Mouse (Mus musculus): ENCODE results near the gene Cog4.
"Not testable (repeated sequence)": the region's sequence is repeated elsewhere in the genome, so short reads cannot be mapped to it uniquely, and the experiment has no call there.

Cog4 gene

DNA sequence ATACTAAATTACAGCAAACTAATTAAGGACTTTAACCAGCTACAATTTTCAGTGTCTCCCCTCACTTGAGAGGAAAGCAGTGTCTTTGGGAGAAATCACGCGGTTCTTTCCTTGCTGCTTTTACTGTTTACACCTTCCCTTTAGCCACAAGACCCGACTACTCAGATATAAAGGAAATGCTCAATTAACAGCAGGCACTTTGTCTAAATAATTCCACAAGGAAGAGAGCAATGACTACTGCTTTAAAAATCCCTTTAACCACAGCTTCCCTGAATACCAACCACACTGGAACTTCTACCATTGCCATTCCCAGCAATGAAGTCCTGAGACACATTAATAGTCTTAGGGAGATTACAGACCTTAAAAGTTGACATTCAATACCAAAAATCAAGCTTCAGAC lies 17.9 kb upstream of the Cog4 start:
- DNase-seq (ENCODE audit: low read depth, low spot score): no peak

DNA sequence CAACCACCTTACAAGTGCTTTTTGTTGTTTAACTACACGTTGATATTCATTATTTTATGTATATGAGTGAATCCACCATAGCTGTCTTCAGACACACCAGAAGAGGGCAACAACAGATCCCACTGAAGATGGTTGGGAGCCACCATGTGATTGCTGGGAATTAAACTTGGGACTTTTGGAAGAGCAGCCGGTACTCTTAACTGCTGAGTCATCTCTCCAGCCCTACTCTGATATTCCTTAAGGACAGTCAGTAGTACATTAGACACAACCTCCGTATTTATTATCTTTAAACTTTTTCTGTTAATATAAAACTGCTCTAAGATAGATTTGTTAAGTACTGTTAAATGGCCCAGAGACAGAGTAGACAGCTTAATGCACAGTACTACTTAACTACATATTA lies 14.4 kb upstream of the Cog4 start:
- no peak for DNase-seq (ENCODE audit: low read depth, low spot score)

DNA sequence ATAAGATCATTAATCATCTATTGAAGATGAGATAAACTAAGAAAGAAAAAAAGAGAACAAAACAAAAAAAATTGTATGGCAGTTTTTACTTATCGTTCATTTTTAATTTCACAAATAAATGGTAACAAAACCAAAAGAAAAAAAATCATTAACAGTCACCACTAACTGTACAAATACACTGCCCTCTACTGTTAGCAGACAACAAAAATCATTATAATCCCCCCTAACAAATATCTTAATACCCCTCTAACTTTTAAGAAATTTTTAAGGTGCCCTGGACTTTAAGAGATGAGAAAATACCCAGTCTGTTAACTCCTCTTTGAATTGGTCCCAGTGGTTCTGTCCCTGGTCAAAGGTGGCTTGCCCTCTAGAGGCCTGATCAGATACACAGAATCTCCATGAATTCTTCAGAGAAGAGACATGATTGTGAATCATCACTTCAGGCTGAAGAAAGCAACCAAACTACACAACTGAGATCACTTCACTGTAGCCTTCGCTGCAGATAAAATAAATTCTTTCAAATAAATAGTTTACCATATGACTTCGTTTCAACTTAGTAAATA lies 4.3 kb upstream of the Cog4 start:
- DNase-seq (ENCODE audit: low read depth, low spot score): no peak

DNA sequence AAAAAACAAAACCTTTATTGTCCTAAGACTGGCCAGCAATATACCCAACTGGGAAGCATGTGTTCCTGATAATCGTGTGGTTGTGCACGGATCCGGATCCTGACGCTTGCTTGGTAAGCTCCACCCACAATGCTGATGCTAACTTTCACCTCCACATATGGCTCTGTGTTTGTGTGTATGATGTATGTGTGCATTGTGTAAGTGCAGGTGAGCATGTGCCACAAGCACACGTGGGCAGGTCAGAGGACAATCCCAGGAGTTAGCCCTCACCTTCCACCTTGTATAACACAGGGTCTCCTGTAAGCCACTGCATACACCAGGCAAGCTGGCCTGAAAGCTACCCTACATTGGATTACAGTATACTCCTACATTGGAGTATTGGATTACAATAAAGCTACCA lies 3.2 kb upstream of the Cog4 start:
- DNase-seq (ENCODE audit: low read depth, low spot score): no peak

DNA sequence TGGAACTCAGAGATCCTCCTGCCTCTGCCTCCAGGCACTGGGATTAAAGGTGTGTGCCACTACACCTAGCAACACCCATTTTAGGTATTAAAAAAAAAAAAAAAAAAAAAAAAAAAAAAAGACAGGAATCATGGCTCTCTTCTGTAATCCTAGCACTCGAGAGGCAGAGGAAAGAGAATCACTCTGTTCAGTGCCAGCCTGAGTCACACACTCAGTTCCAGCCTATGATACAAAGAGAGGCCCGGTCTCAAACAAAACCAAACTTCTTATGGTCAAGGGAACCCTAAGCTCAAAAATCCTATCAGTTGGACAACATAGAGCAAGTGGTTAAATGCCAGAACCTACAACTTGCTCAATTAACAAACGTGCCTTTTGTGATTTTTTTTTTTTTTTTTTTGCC lies 1.5 kb upstream of the Cog4 start:
- no peak for DNase-seq (ENCODE audit: low read depth, low spot score)

DNA sequence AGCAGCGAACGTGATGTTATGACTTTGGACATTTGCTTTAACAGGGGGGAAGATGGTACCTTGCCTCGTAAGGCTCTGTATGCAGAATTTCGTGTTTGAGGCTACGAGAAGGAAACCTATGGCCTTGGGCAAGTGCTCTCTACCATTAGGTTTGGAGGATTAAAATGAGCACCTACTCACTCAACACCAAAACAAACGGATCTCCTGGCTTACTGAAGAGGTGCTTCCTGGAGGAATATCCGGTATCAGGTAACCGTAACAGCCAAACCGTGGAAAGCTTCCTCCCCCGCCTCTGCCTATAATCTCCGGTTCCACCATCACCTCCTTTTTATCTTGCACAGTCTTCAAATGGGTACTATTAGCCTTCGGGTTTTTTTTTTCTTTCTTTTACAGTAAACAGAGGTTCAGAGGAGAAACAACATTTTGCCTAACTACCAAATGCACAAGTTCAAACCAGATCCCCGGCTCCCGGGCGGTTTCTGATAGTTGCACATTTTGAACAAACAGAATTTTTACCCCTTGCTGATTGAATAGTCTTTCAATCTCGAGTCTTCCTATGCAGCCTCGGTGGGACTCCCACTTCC lies 487 bp upstream of the Cog4 start:
- DNase-seq (ENCODE audit: low read depth, low spot score): no peak

DNA sequence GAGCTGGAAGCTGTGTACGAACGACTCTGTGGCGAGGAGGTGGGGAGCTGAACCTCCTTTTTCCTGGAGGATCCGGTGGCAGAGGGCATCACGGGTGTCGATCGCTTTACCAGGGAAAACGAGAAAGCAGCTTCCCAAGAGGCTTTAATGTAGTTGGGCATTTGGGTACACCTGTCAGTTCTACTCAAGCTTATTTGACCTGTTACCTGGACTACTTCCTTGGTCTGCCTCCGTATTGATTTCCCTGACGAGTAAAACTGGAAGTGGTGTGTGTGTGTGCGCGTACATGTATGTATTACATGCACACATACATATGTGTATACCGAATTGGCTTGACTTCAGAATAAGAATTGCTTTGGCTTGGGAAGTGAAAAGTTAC lies 760 bp downstream of the Cog4 start:
- no peak for DNase-seq (ENCODE audit: low read depth, low spot score)

DNA sequence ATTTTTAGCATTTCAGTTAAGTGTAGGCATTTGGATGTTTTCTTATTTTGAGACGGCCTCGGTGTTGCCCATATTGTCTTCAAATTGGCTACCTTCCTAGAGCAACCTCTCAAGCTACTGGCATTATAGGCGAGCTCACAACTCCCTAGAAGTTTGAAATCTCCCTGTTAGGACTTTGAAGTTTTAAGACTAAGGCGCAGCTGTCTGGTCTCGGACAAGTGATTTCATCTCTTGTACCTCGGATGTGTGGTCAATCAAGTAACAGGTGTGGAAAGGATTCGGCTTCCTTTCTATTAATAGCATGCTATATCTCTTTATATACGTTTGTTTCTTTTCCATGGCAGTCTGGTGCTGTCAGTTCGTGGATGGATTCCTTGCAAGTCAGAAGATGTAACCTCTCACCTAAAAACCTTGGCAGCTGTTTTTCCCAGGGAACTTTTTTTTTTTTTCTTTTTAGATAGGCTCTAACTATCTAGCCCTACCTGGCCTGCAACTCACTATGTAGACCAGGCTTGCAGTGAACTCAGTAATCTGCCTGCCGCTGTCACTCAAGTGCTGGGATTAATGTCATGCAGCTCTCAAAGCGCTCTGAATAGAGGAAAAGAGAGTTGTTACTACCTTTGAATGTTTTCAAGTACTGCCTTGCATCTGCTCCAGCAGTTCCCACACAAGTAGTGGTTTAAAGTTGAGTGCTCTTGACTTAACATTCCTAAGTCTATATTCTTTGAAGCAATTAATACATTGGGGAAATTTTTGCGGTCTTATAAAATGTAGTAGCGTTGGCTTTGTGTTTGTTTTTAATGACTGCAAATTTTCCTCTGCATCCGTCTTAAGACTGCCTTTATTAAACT lies 1.5 kb downstream of the Cog4 start:
- DNase-seq (ENCODE audit: low read depth, low spot score): no peak

DNA sequence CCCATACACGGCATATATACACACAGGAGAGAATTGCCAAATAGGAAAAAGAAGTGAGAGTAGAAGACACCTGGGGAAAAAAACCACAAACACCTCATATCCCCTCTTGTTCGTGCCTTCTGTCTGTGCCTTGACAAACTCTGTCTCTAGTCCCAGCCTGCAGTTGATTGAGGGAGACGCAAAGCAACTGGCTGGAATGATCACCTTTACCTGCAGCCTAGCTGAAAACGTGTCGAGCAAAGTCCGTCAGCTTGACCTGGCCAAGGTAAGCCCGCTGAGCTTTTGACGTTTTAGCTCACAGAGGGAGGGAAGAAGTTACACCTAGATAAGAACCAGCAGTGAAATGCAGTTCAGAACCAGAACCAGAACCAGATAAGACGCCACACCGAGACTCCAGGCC lies 4.8 kb downstream of the Cog4 start:
- no peak for DNase-seq (ENCODE audit: low read depth, low spot score)

DNA sequence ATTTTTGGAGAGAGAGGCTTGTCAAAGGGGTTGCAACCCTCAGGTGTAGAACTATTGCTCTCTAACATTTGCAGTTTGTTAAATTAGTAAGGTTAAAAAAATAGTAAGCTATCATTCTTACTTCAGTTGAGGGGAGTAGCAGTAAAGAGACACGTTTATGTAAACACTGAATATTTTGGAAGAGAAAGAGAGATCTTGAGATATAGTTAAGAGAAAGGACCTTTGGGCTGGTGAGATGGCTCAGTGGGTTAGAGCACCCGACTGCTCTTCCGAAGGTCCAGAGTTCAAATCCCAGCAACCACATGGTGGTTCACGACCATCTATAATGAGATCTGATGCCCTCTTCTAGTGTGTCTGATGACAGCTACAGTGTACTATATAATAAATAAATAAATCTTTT lies 9.7 kb downstream of the Cog4 start:
- DNase-seq (ENCODE audit: low read depth, low spot score): not testable (repeated sequence)

DNA sequence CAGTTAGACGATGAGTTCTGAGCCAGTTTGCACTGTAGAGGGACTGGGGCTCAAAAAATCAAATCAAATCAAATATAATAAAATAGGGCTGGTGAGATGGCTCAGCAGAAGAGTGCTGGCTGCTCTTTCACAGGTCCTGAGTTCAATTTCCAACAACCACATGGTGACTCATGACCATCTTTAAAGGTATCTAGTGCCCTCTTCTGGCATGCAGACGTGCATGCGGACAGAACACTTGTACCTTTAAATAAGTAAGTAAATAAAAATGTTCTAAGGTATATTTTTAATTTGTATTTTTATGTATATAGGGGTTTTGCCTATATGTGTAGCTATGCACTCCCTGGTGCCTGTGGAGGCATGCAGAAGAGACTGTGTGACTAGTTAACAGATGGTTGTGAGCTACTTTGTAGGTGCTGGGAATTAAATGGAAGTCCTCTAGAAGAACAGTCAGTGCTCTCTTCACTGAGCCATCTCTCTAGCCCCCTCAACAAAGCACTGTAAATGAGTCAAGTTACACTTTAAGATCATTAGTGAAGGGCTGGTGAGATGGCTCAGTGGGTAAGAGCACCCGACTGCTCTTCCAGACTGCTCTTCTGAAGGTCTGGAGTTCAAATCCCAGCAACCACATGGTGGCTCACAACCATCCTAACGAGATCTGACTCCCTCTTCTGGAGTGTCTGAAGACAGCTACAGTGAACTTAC lies 10.5 kb downstream of the Cog4 start:
- DNase-seq (ENCODE audit: low read depth, low spot score): no peak

DNA sequence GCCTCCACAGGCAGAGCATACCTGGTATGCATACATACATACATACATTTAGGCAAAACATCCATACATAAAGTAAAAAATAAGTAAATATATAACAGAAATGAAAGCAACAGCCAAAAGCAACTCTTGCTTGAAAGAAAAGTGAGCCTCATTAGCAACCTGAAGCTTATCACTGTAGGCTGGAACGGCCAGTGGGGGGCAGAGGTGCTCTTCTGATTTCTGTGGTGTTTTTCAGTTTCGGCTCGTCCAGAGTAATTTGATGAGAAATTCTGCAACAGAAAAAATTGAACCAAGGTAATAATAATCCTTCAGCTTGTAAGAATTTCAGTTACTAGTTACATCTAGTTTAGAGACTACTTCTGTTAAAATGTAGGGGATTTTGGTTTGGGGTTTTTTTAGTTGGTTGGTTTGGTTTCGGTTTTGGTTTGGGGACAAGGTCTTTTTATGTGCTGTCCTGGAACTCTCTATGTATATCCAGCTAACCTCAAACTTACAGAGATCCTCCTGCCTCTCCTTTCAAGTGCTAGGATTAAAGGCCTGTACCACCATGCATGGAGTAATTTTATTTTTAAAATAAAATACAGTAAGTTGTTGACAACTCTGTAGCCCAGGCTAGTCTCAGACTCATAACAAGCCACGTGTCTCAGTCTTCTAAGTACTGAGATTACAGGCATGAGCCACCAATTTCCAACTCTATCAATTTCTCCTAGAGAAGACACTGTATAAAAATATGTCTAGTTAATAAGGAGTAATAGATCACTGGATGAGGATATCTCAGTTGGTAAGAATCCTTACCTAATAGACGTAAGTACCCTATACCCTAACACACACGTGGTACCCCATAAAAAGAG lies 13.5 kb downstream of the Cog4 start:
- DNase-seq (ENCODE audit: low read depth, low spot score): no peak

DNA sequence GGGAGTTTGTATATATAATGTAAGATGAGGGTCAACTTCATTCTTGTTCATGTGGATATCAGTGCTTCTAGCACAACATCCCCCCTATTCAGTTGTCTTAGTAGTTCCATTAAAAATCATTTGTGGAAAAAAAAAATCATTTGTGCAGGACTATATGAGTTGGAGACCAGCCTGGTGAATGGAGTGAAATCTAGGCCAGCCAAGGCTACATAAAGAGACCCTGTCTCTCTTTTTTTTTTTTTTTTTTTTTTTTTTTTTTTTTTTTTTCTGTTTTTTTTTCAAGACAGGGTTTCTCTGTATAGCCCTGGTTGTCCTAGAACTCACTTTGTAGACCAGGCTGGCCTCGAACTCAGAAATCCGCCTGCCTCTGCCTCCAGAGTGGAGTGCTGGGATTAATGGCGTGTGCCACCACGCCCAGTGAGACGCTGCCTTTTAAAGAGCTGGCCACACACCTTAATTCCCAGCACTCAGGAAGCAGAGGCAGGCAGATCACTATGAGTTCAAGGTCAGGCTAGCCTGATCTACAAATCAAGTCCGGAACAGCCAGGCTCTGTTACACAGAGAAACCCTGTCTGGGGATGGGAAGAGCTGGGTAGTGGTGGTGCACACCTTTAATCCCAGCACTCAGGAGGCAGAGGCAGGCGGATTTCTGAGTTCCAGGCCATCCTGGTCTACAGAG lies 15.1 kb downstream of the Cog4 start:
- not testable (repeated sequence) for DNase-seq (ENCODE audit: low read depth, low spot score)

DNA sequence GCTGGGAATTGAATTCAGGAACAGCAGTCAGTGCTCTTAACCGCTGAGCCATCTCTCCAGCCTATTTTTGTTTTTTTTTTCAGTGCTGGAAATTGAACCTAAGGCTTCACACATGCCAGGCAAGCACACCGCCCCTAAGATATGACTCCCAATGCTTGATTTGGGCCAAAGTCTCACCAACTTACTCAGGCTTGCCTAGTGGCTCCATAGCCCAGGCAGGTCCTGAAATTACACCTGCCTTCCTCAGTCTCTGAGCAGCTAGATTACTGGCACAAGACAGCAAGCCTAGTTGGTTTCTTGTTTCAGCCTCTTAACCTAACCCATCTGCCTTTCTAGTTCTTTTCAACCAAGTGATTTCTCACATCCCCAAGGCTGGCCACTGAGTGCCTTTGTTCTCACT lies 24.1 kb downstream of the Cog4 start:
- DNase-seq (ENCODE audit: low read depth, low spot score): no peak

DNA sequence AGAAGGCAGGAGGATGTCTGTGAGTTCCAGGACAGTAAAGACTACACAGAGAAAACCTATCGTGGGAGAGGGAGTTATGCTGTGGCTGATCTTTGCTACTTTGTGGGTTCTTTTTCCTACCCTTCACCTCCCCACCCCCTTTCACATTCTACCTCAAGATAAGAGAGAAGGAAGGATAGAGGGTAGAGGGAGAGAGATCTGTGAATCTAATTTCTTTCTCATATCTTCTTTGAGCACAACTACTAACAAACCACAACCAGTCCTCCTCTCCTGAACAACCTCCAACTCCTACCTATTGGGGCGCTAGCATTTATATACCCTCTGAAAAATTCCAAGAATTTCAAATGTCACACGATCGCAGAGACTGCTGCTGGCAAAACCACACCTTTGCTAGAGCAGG lies 31.5 kb downstream of the Cog4 start:
- no peak for DNase-seq (ENCODE audit: low read depth, low spot score)

DNA sequence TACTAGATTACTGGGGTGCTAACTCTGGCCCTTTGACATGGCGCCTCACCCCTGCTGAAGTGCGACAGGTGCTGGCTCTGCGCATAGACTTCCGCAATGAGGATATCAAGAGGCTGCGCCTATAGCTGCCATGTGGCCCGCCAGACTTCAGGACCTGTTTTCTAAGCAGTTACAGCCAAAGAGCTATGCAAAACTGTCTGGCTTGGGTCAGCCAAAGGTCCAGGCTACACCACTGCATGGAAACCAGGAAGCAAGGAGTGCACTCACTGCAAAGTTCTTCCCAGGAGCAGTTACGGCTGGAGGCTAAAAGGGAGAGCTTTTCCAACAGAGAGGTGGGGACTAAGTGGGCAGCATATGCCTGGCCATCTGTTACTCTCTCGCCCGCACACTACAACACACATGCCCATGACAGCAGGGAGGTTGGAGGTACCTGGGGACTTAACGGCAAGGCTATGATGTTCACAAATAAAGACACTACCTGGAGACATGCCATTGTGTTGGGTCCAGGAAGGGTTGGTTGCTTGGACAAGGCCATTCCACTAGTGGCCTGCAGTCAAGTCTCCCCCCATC lies 35.4 kb downstream of the Cog4 start:
- no peak for DNase-seq (ENCODE audit: low read depth, low spot score)

DNA sequence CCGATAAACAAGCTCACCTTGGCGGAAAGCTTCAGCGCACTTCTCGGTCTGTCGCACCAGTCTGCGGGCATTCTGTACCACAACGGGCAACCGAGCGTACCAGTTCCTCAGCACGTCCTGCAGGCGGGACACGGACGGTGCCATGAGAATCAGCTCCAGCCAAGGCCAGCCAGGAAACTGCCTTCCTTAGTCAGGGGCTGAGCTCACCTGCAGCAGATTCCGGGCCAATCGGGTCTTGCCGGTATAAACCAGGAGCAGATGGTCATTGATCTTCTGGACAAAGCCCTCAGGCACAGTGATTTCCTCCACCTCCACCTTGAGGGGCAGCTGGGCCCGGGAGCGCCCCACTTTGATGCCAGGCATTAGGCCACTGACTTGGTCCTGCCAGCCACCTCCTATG lies 37.4 kb downstream of the Cog4 start:
- DNase-seq (ENCODE audit: low read depth, low spot score): no peak

DNA sequence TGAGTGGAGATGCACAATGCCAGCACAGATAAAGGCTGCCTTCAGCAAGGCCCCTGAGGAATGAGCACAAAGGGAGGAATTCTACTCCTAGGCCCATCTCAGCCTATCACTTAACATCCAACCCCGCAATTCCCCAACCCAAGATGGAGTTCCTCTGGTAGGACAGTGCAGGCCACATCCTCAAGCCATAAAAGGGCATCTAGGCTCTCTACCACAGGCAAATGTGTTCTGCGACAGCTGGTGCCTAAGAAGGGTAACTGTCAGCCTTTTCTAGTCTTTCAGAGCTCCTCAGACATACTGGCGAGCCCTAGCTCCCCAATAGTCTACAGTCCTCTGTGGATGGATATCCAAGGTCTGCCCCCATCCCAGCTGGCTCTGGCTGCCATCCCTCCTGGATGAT lies 40.2 kb downstream of the Cog4 start:
- DNase-seq (ENCODE audit: low read depth, low spot score): no peak

DNA sequence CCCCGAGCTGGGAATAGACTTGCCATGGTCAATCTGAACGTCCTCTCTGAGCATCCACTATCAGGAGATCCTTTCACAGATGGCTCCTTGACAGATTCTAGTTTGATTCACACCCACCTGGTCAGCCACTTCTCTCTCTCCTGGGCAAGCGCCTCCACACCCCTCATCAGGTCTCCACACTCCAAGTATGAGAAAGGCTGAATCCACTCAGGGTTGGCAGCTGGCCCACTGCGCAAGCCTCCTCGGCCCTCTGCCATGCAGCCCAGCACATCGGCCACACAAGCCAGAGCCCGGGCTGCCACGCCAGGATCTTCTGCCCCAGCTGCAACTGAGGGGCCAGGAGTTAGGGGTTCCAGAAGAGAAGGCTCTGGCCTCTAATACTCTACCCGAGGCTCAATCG lies 41.2 kb downstream of the Cog4 start:
- no peak for DNase-seq (ENCODE audit: low read depth, low spot score)

DNA sequence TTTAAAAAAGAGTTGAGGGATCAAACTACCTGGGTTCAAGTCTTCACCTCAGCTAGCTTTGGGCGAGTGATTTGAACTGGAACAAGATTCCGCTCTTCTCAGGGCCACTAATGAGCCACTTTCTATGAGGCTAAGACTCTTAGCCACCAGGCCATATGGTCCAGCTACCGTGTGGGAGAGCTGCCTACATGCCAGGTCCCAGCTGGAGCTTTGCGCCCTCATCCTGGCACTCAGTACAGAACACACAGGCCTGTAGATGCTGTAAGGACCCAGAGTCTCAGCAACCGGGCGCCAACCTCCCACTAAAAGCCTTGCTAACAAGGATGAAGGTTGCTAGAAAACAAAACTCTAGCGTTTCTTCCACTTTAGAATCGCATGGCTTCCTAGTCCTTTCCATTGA lies 42.0 kb downstream of the Cog4 start:
- DNase-seq (ENCODE audit: low read depth, low spot score): no peak

DNA sequence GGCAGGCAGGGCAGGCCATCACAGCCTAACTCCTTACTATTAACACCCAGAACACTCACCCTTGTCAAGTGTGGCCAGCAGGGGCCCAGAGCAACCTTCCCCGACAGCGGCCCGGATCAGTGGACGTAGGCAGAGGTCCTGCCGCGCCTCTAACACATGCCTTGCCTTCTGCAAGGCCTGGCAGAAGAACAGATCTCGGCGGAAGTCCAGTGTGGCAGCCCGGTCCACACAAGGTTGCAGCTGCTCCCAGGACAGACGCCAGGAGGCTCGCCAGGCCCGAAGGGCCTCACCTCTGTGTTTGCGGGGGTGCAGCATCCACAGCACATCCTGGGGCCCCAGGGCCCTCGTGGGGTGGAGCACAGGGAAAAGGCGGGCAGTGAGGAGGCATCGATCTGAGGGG lies 42.5 kb downstream of the Cog4 start:
- no peak for DNase-seq (ENCODE audit: low read depth, low spot score)
